Mouse (Mus musculus): ENCODE measurements around the gene Rhcg. TPM values are rescaled to one million over a fixed set of nuclear protein-coding genes. Genes with fewer than 3 reads are reported as not detected.

The Rhcg gene
- polyA plus RNA-seq, 1 experiment from 2014 or later: 0.04 TPM

DNA sequence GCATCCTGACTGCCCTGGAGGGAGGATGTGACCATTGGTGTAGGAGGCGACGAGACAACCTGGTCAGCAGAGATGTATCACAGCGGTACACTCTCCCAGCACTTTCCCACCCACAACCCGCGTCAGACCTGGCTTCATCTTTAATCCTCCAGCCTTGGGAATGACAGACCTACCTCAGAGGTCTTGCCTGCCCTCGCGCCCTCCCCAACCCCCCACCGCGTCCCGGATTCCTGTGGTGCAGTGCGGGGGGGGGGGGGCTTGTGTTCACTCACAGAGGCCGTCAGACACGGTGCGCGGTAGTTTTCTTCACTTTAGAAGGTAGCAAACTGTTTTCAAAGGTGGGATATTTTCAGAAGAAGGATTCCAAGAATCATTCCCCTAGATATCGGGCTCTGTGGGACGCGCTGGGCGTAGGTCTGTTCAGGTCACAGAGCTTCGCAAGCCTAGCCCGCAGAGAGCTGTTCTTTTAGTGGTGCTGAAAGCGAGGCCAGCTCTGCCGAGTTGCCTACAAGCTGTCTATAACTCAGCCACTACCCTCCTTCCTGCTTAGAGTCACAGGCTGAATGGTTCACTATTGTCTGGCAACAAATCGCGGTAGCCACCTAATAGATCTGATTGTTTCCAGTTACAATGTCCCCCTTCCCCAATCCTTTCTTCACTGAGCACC lies 62.0 kb downstream of the Rhcg start:
- in situ Hi-C loops (cut with MboI; ENCODE audit: low pct_unique_long_range_greater_than_20kb): no loop called here
- H3K27me3 ChIP-seq: peaks cover 52% of the 10 kb centered on the region
- ChIA-PET CTCF (interaction anchor here (0.8 kb wide), 1 partner anchor 60 kb away, joined by 3 read pairs; no protein-coding TSS in a partner anchor), POLR2A (no interaction called here)
- no peak for TF ChIP-seq CTCF (IDR thresholded peaks at IDR 0.05)
- DNase-seq (ENCODE audit: low read depth, low spot score) (no peak), ATAC-seq (no peak)

DNA sequence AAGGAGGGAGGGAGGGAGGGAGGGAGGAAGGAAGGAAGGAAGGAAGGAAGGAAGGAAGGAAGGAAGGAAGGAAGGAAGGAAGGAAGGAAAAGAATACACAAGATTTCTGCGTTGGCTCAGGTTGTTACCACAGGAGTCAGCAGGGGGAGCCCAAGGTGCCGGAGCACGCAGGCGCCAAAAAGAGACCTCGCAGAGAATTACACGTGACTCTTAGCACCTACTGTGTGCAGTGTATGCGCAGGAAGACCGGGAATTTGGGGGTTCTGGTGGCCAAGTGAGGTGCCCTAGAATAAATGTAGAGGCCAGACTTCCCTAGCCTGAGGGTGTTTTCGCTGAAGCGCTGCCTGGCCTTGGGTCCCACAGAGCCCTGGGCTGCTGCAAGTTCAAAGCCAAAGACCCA lies 64.8 kb downstream of the Rhcg start:
- POLR2A ChIA-PET: no interaction called here
- CTCF ChIA-PET: no interaction called here
- peak; percentile 52 for TF ChIP-seq CTCF (IDR thresholded peaks at IDR 0.05)
- ATAC-seq (no peak), DNase-seq (ENCODE audit: low read depth, low spot score) (no peak)
- peaks cover 70% of the 10 kb centered on the region for H3K27me3 ChIP-seq
- in situ Hi-C loops (cut with MboI; ENCODE audit: low pct_unique_long_range_greater_than_20kb): no loop called here

DNA sequence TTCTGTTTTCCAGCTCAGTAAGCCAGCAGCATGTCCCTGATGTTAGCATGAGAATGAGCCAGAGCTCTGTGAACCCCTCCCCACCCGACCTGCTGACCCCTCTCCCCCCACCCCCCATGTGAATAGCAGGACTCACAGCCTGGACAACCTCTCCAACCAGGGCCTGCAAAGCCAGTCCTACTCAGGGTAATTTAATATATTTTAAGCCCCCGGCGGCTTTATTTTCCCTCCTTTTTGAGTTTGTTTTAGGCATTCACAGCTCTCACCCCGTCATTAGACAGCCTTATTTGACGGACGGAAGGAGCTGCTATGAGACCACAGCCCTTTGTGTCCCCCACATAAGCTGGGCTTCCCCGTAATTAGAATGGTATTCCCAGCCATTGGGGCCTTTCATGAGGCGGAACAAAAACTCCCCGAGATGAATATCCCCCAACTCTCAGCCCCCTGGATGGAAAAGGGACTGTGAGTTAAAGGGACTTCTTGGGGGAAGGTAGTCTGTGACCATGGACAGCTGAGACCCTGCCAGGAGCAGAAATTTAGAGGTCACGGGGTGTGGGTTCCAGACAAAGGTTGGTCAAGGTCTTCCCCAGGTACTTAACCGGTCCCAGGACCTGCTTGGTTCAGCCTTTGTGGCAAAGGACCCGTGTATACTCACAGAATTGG lies 68.4 kb downstream of the Rhcg start:
- no peak for TF ChIP-seq CTCF (IDR thresholded peaks at IDR 0.05)
- ChIA-PET POLR2A (no interaction called here), CTCF (interaction anchor here (1.3 kb wide), 1 partner anchor 28 kb away, joined by 3 read pairs; no protein-coding TSS in a partner anchor)
- DNase-seq (ENCODE audit: low read depth, low spot score) (no peak), ATAC-seq (no peak)
- in situ Hi-C loops (cut with MboI; ENCODE audit: low pct_unique_long_range_greater_than_20kb): no loop called here
- H3K27me3 ChIP-seq: peaks cover 60% of the 10 kb centered on the region

DNA sequence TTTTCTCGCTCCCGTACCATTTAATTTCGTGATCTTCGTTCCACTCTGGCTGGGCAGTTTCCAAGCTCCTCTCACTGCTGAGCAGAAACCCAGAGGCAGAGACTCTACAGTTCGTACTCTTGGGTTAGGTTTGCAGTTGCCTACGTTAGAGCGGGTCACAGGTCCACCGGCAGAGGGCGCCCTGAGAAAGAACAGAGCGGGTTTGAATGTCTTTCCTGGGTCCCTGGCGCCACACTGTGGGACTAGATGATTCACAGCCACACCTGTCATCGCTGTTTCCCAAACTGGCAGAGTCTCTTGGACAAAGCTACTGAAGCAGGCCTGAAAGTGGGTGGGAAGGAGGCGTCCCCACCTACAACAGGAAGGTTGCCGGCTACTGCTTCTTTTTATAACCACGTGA lies 70.4 kb downstream of the Rhcg start:
- ChIA-PET POLR2A (no interaction called here), CTCF (interaction anchor here (0.7 to 2.9 kb wide), 17 partner anchors 10 to 52 kb away, joined by 3 to 18 read pairs (median 4); no protein-coding TSS in a partner anchor)
- peak; percentile 95 for TF ChIP-seq CTCF (IDR thresholded peaks at IDR 0.05)
- ATAC-seq (no peak), DNase-seq (ENCODE audit: low read depth, low spot score) (peak; percentile 7)
- peaks cover 66% of the 10 kb centered on the region for H3K27me3 ChIP-seq
- in situ Hi-C loops (cut with MboI; ENCODE audit: low pct_unique_long_range_greater_than_20kb): no loop called here

DNA sequence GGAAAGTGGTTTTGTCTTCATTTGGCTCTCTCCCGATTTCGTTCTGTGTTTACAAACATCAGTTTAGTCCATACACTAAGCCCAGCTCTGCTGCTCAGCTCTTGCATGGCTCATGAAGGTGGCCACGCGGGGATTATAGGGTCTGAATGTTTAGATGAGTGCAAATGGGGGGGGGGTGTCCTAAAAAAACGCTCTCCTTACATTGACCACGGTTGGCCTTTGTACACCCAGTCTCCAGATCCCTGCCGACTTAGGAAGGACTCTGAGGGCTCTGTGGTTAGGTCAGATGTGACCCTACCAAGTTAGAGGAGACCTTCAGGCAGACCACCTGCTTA lies 72.4 kb downstream of the Rhcg start:
- ChIA-PET POLR2A (no interaction called here), CTCF (interaction anchor here (2.9 kb wide), 1 partner anchor 50 kb away, joined by 18 read pairs; no protein-coding TSS in a partner anchor)
- DNase-seq (ENCODE audit: low read depth, low spot score): no peak
- no peak for TF ChIP-seq CTCF (IDR thresholded peaks at IDR 0.05)
- in situ Hi-C loops (cut with MboI; ENCODE audit: low pct_unique_long_range_greater_than_20kb): no loop called here
- peaks cover 72% of the 10 kb centered on the region for H3K27me3 ChIP-seq
- ATAC-seq: no peak

DNA sequence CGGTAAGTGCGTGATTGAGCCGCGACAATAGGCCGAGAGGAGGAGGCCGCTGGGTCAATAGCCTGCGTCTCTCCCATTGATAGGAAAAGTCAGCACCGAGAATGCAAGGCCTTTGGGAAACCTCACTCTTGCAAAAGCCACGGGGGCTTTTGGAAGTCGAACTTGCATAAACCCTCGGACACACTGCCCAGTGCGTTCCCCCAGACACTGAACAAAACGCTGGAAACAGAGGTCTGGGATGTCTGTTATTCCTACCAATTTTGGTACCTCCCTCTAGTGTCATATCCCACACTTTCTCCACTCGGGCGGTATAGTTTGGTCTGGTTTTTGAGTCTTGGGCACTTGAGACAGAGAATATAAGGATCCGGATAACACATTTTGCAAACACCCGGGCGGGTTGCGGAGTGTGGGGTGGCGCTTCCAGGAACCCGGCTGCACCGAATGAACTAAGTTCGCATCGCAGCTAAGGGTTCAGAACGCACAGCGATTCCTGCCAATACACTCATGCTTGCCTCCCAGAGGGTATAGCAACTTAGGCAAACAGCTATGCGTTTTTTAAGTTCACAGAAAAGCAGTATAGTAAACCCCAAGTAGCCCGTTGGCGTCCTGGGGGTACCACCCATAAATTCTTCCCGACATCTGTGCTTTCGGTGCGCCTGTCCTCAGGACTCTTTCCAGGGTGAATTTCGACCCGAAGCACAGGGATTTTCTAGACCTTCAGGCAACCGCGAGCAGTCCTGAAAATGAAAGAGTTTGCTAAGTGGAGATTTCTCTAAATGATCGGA lies 73.0 kb downstream of the Rhcg start:
- no peak for TF ChIP-seq CTCF (IDR thresholded peaks at IDR 0.05)
- CTCF ChIA-PET: no interaction called here
- peaks cover 72% of the 10 kb centered on the region for H3K27me3 ChIP-seq
- in situ Hi-C loops (cut with MboI; ENCODE audit: low pct_unique_long_range_greater_than_20kb): no loop called here
- ATAC-seq (no peak), DNase-seq (ENCODE audit: low read depth, low spot score) (no peak)
- POLR2A ChIA-PET: no interaction called here

Other genes starting within 250 kb of the Rhcg start
- gene Rlbp1, start 230.6 kb downstream of the Rhcg start, polyA plus RNA-seq (2021): not detected
- 12.2 TPM for gene Fanci, start 225.7 kb downstream of the Rhcg start, polyA plus RNA-seq (2021)
- 74.8 TPM for gene Polg, start 151.3 kb downstream of the Rhcg start, polyA plus RNA-seq (2021)
- 5.1 TPM for gene Ticrr, start 42.5 kb upstream of the Rhcg start, polyA plus RNA-seq (2021)
- 9.6 TPM for gene Kif7, start 98.1 kb upstream of the Rhcg start, polyA plus RNA-seq (2021)
- 0.06 TPM for gene Plin1, start 115.2 kb upstream of the Rhcg start, polyA plus RNA-seq (2021)
- gene Pex11a, start 125.5 kb upstream of the Rhcg start, polyA plus RNA-seq (2021): 17.5 TPM
- gene Wdr93, start 125.5 kb upstream of the Rhcg start, polyA plus RNA-seq (2021): 2.1 TPM
- not detected for gene Mesp1, start 176.1 kb upstream of the Rhcg start, polyA plus RNA-seq (2021)
- gene Mesp2, start 193.1 kb upstream of the Rhcg start, polyA plus RNA-seq (2021): 0.15 TPM
- gene Anpep, start 243.4 kb upstream of the Rhcg start, polyA plus RNA-seq (2021): 14.9 TPM